Mouse (Mus musculus): ENCODE data around the gene Tapbpl.

DNA sequence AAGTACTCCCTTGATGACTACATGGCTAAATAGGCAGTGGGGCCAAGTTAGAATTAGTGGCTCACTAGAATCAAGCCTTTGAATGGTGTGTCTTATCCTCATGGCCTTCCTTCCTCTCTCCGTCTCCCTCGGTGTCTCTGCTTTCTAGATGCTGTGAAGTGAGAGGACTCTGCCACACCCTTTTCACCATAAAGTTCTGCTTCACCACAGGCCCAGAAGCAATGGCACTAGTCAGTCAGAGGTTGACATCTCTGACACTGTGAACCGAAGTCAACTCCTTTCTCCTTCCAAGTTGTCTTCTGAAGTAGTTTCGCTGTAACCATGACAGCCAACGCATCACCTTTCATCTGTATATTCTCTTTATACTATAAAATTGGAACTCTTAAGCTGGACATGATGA lies 7.9 kb upstream of the Tapbpl start:
- TF ChIP-seq ZNF384 (IDR thresholded peaks at IDR 0.05; ENCODE audit: low read depth, low read length): no peak
- TF ChIP-seq MAFK (IDR thresholded peaks at IDR 0.05; ENCODE audit: insufficient read depth, low read depth, low read length): no peak
- TF ChIP-seq CHD2 (IDR thresholded peaks at IDR 0.05; ENCODE audit: low read depth, low read length): no peak
